Mouse (Mus musculus): ENCODE results near the gene Prkg1. TPM values are rescaled to one million over a fixed set of nuclear protein-coding genes. Genes with fewer than 3 reads are reported as not detected.

The Prkg1 gene
- polyA plus RNA-seq, 1 experiment from 2014 or later = 6.0 TPM

DNA sequence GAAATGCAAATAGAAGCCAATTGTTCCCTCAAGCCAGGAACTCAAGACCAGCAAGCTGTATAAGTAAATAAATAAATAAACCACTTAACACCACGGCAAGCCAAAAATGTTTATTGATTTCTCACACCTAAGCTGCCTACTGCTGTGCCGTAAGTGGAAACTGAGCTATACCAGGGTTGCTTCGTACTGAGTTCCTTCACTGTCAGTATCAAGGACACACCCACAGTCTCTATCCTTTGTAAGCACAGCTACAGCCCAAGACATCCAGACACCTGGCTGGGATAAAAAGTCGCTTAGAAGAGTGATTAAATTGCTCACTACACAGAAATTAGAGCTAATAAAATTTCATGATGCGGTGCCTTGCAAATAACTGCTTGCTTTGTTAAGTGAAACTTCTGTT, 434.9 kb downstream of the Prkg1 start:
- no peak overlapping the region for H3K4me2 ChIP-seq
- DNase-seq = no peak
- H3K36me3 ChIP-seq (ENCODE audit: insufficient read depth) = no peaks in the 10 kb centered on the region
- no peak overlapping the region for H3K27ac ChIP-seq (ENCODE audit: low read depth)
- no peak overlapping the region for H3K9ac ChIP-seq
- H3K4me1 ChIP-seq (ENCODE audit: insufficient read depth) = no peaks in the 10 kb centered on the region
- no peak overlapping the region for H3K4me3 ChIP-seq (ENCODE audit: low read depth, low read length)
- H3K9me3 ChIP-seq (ENCODE audit: low read depth, low read length) = no peaks in the 10 kb centered on the region
- TF ChIP-seq CTCF (IDR thresholded peaks at IDR 0.05; ENCODE audit: low read depth) = no peak
- 41% methylated on average over 5 of the region's 5 CpGs for WGBS
- H3K27me3 ChIP-seq (ENCODE audit: insufficient read depth, low read length) = no peaks in the 10 kb centered on the region
- no peak for ATAC-seq (ENCODE audit: insufficient read depth)

GRCm38 (mm10) chr19:31304760-31305159, 460.1 kb downstream of the Prkg1 start:
- whole genome bisulfite sequencing = 83% methylated on average over 3 of the region's 3 CpGs
- Histone ChIP-seq H3K36me3 (ENCODE audit: insufficient read depth) (no peaks in the 10 kb centered on the region), H3K4me2 (no peak overlapping the region), H3K9me3 (ENCODE audit: low read depth, low read length) (no peaks in the 10 kb centered on the region), H3K4me1 (ENCODE audit: insufficient read depth) (no peaks in the 10 kb centered on the region), H3K9ac (no peak overlapping the region), H3K4me3 (ENCODE audit: low read depth, low read length) (no peak overlapping the region), H3K27ac (ENCODE audit: low read depth) (no peak overlapping the region), H3K27me3 (ENCODE audit: insufficient read depth, low read length) (no peaks in the 10 kb centered on the region)
- ATAC-seq (ENCODE audit: insufficient read depth) (no peak), DNase-seq (no peak)
- no peak for TF ChIP-seq CTCF (IDR thresholded peaks at IDR 0.05; ENCODE audit: low read depth)

- H3K4me1 ChIP-seq (ENCODE audit: insufficient read depth) = no peaks in the 10 kb centered on the region
- H3K36me3 ChIP-seq (ENCODE audit: insufficient read depth) = no peaks in the 10 kb centered on the region
- H3K27me3 ChIP-seq (ENCODE audit: insufficient read depth, low read length) = no peaks in the 10 kb centered on the region
- no peak overlapping the region for H3K4me3 ChIP-seq (ENCODE audit: low read depth, low read length)
- H3K27ac ChIP-seq (ENCODE audit: low read depth) = no peak overlapping the region
- ATAC-seq (ENCODE audit: insufficient read depth) = no peak
- no peak for TF ChIP-seq CTCF (IDR thresholded peaks at IDR 0.05; ENCODE audit: low read depth)
- H3K9me3 ChIP-seq (ENCODE audit: low read depth, low read length) = no peaks in the 10 kb centered on the region
- DNase-seq = no peak
- 77% methylated on average over 2 of the region's 2 CpGs for WGBS
- no peak overlapping the region for H3K9ac ChIP-seq
- no peak overlapping the region for H3K4me2 ChIP-seq
Measured at GRCm38 (mm10) chr19:31291231-31291630, 473.6 kb downstream of the Prkg1 start.

DNA sequence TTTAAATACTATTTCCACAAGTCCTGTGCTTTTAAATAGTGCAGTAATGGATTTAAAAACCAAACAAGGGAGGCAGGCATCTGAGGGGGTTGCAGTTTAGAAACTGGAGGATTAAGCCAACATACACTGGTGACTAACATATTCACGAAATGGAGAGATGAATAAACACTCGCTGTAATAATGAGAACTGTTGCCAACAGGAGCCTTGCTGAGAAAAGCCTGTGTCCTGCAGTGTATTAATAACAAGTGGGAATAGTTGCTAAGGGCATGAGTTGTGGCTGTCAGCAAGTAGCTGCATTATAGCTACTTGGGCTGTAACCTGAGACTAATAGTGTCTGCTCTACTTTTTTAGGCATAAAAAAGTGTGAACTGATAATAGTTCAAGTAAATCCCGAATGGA, 480.3 kb downstream of the Prkg1 start:
- Histone ChIP-seq H3K4me2 (no peak overlapping the region), H3K27ac (ENCODE audit: low read depth) (no peak overlapping the region), H3K4me1 (ENCODE audit: insufficient read depth) (no peaks in the 10 kb centered on the region), H3K9me3 (ENCODE audit: low read depth, low read length) (no peaks in the 10 kb centered on the region), H3K27me3 (ENCODE audit: insufficient read depth, low read length) (no peaks in the 10 kb centered on the region), H3K9ac (no peak overlapping the region), H3K4me3 (ENCODE audit: low read depth, low read length) (no peak overlapping the region), H3K36me3 (ENCODE audit: insufficient read depth) (no peaks in the 10 kb centered on the region)
- ATAC-seq (ENCODE audit: insufficient read depth) (no peak), DNase-seq (peak; percentile 19)
- no peak for TF ChIP-seq CTCF (IDR thresholded peaks at IDR 0.05; ENCODE audit: low read depth)
- 37% methylated on average over 3 of the region's 3 CpGs for WGBS

DNA sequence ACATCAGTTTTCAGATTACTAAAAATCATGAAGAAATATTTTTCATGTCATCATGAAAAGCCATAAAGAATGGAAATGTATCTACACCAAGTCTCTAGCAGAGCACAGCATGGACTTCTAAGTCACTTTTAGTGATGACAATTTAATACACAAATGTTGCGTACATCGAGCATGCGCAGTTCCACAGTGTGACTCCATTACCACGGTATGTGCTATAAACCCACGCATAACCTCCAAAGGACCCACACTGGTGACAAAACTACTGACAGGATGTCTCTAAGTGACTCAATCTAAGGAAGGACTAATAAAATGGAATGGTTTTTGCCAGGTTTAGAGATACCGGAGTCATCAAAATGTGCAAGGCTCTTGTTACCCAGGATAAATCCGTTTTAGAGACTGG, 480.7 kb downstream of the Prkg1 start:
- 90% methylated on average over 7 of the region's 7 CpGs for WGBS
- Histone ChIP-seq H3K36me3 (ENCODE audit: insufficient read depth) (no peaks in the 10 kb centered on the region), H3K4me1 (ENCODE audit: insufficient read depth) (no peaks in the 10 kb centered on the region), H3K27me3 (ENCODE audit: insufficient read depth, low read length) (no peaks in the 10 kb centered on the region), H3K27ac (ENCODE audit: low read depth) (no peak overlapping the region), H3K4me2 (no peak overlapping the region), H3K9me3 (ENCODE audit: low read depth, low read length) (no peaks in the 10 kb centered on the region), H3K4me3 (ENCODE audit: low read depth, low read length) (no peak overlapping the region), H3K9ac (no peak overlapping the region)
- TF ChIP-seq CTCF (IDR thresholded peaks at IDR 0.05; ENCODE audit: low read depth) = no peak
- ATAC-seq (ENCODE audit: insufficient read depth) = no peak
- DNase-seq = no peak

DNA sequence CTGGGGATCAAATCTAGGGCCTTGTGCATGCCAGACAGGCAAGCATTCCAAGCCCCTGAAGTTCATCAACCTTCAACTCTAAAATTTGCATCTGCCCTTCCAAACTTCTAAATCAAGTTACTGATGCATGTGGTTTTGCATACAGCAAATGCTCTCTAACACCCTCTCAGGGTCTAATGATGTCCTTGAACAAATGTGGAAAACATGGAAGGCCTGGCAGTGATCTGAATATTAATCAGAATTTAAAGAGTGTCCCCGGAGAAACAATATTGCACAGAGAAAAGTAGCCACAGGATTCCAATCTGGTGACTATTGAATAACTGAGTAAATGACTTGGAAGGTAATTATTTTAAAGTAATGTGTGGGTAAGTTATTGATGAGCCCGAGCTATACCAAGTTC, 481.2 kb downstream of the Prkg1 start:
- Histone ChIP-seq H3K4me2 (no peak overlapping the region), H3K27ac (ENCODE audit: low read depth) (no peak overlapping the region), H3K9ac (no peak overlapping the region), H3K36me3 (ENCODE audit: insufficient read depth) (no peaks in the 10 kb centered on the region), H3K4me1 (ENCODE audit: insufficient read depth) (no peaks in the 10 kb centered on the region), H3K27me3 (ENCODE audit: insufficient read depth, low read length) (no peaks in the 10 kb centered on the region), H3K4me3 (ENCODE audit: low read depth, low read length) (no peak overlapping the region), H3K9me3 (ENCODE audit: low read depth, low read length) (no peaks in the 10 kb centered on the region)
- TF ChIP-seq CTCF (IDR thresholded peaks at IDR 0.05; ENCODE audit: low read depth) = no peak
- ATAC-seq (ENCODE audit: insufficient read depth) (no peak), DNase-seq (no peak)
- 78% methylated on average over 2 of the region's 2 CpGs for WGBS

GRCm38 (mm10) chr19:31279797-31280486, 484.9 kb downstream of the Prkg1 start:
- 65% methylated on average over 7 of the region's 7 CpGs for WGBS
- Histone ChIP-seq H3K4me1 (ENCODE audit: insufficient read depth) (no peaks in the 10 kb centered on the region), H3K27me3 (ENCODE audit: insufficient read depth, low read length) (no peaks in the 10 kb centered on the region), H3K9me3 (ENCODE audit: low read depth, low read length) (no peaks in the 10 kb centered on the region), H3K9ac (no peak overlapping the region), H3K27ac (ENCODE audit: low read depth) (no peak overlapping the region), H3K4me2 (no peak overlapping the region), H3K4me3 (ENCODE audit: low read depth, low read length) (no peak overlapping the region), H3K36me3 (ENCODE audit: insufficient read depth) (no peaks in the 10 kb centered on the region)
- DNase-seq (peak; percentile 50), ATAC-seq (ENCODE audit: insufficient read depth) (no peak)
- no peak for TF ChIP-seq CTCF (IDR thresholded peaks at IDR 0.05; ENCODE audit: low read depth)
